Mouse (Mus musculus) frontal cortex, adult 2 months (tissue): Measurements from ENCODE around the gene Sycp2l. TPM values are rescaled to one million over a fixed set of nuclear protein-coding genes. Genes with fewer than 3 reads are reported as not detected.
A peak's percentile ranks its signal among the peaks of the same experiment; 100 is the strongest.

Source experiments
- DNase-seq, 2 experiments: peaks; one replicate each; pipeline ENCODE4 v3.0.0; 2022; ENCODE audit warnings: low spot score in 1 of 2; ENCODE audit errors: extremely low spot score in 1 of 2
- polyA plus RNA-seq: library from polyadenylated mRNA; depleted of rRNA; stranded (reverse); fragments of >200 nt; gene quantifications from 2 replicates; pipeline ENCODE4 v1.2.3, GENCODE M21; 2012; rRNA removed

The Sycp2l gene
- polyA plus RNA-seq: 0.06 and 0.16 TPM in 2 replicates

GRCm38 (mm10) chr13:41113940-41114339, at the start of gene Sycp2l:
Sycp2l (plus strand) TSS chr13:41114307.
- no peak for DNase-seq

GRCm38 (mm10) chr13:41067618-41068017, 46.5 kb upstream of the Sycp2l start:
- DNase-seq: no peak

GRCm38 (mm10) chr13:41071617-41072016, 42.5 kb upstream of the Sycp2l start:
- DNase-seq: no peak

- DNase-seq: no peak
Measured at GRCm38 (mm10) chr13:41073819-41074218, 40.3 kb upstream of the Sycp2l start.

- no peak for DNase-seq
Measured at GRCm38 (mm10) chr13:41077921-41078320, 36.2 kb upstream of the Sycp2l start.

GRCm38 (mm10) chr13:41078690-41079420, 35.3 kb upstream of the Sycp2l start:
- no peak for DNase-seq

GRCm38 (mm10) chr13:41079421-41079780, 34.7 kb upstream of the Sycp2l start, which contains the start of gene Mak:
Mak (minus strand) TSS chr13:41079706.
- peak; percentile 35 to 78 for DNase-seq

- no peak for DNase-seq
Measured at GRCm38 (mm10) chr13:41079859-41080258, 34.2 kb upstream of the Sycp2l start.

GRCm38 (mm10) chr13:41080700-41081099, 33.4 kb upstream of the Sycp2l start:
- no peak for DNase-seq

- DNase-seq: no peak
Measured at GRCm38 (mm10) chr13:41084521-41084920, 29.6 kb upstream of the Sycp2l start.

GRCm38 (mm10) chr13:41085140-41085539, 29.0 kb upstream of the Sycp2l start:
- peak in 1 of 2 experiments; percentile 17 for DNase-seq

- no peak for DNase-seq
Measured at GRCm38 (mm10) chr13:41088746-41089145, 25.4 kb upstream of the Sycp2l start.

- DNase-seq: no peak
Measured at GRCm38 (mm10) chr13:41091271-41091670, 22.8 kb upstream of the Sycp2l start.

GRCm38 (mm10) chr13:41094160-41094559, 19.9 kb upstream of the Sycp2l start:
- DNase-seq: no peak

- DNase-seq: no peak
Measured at GRCm38 (mm10) chr13:41097324-41098058, 16.6 kb upstream of the Sycp2l start.

- DNase-seq: no peak
Measured at GRCm38 (mm10) chr13:41098325-41098724, 15.8 kb upstream of the Sycp2l start.

- no peak for DNase-seq
Measured at GRCm38 (mm10) chr13:41100031-41100430, 14.1 kb upstream of the Sycp2l start.

- no peak for DNase-seq
Measured at GRCm38 (mm10) chr13:41103841-41104525, 10.1 kb upstream of the Sycp2l start.

- no peak for DNase-seq
Measured at GRCm38 (mm10) chr13:41105541-41105940, 8.6 kb upstream of the Sycp2l start.

- no peak for DNase-seq
Measured at GRCm38 (mm10) chr13:41110935-41111334, 3.2 kb upstream of the Sycp2l start, which contains the start of gene Gcm2. Gcm2 (minus strand) TSS chr13:41111035.
